Mouse (Mus musculus) liver, embryonic 11.5 days (tissue): ENCODE results near the gene 6030468B19Rik. TPM values are rescaled to one million over a fixed set of nuclear protein-coding genes. Genes with fewer than 3 reads are reported as not detected.

Source experiments
- polyA plus RNA-seq: library from polyadenylated mRNA; unstranded; fragments of >200 nt; fragmentation: Nextera tagmentation; extraction: Ambion mirVana; gene quantifications from 2 replicates; pipeline ENCODE4 v1.2.1, GENCODE M21; 2014

Gene 6030468B19Rik
- polyA plus RNA-seq, 1 experiment from 2014 or later: 49.3 TPM

Other genes starting within 250 kb of the 6030468B19Rik start
- 8.0 TPM in 2 replicates for gene Tnrc6c, start 143.4 kb upstream of the 6030468B19Rik start, polyA plus RNA-seq
- 18.6 and 18.8 TPM in 2 replicates for gene Tmc8, start 15.6 kb upstream of the 6030468B19Rik start, polyA plus RNA-seq
- gene Tmc6, start 15.5 kb upstream of the 6030468B19Rik start, polyA plus RNA-seq: 61.2 and 62.1 TPM in 2 replicates
- 0.21 and 0.80 TPM in 2 replicates for gene Gm20708, start 12.0 kb downstream of the 6030468B19Rik start, polyA plus RNA-seq
- 92.1 and 99.4 TPM in 2 replicates for gene Syngr2, start 12.0 kb downstream of the 6030468B19Rik start, polyA plus RNA-seq
- 8.4 and 11.1 TPM in 2 replicates for gene Afmid, start 28.3 kb downstream of the 6030468B19Rik start, polyA plus RNA-seq
- gene Tk1, start 28.4 kb downstream of the 6030468B19Rik start, polyA plus RNA-seq: 185 and 192 TPM in 2 replicates
- 430 and 440 TPM in 2 replicates for gene Birc5, start 51.6 kb downstream of the 6030468B19Rik start, polyA plus RNA-seq
- not detected in 2 replicates for gene Tmem235, start 63.1 kb downstream of the 6030468B19Rik start, polyA plus RNA-seq
- gene Tha1, start 75.8 kb downstream of the 6030468B19Rik start, polyA plus RNA-seq: 1.5 and 1.7 TPM in 2 replicates
- gene Socs3, start 172.4 kb downstream of the 6030468B19Rik start, polyA plus RNA-seq: 3.7 and 4.6 TPM in 2 replicates
- 31.5 and 31.9 TPM in 2 replicates for gene Pgs1, start 188.6 kb downstream of the 6030468B19Rik start, polyA plus RNA-seq